Mouse (Mus musculus) heart, embryonic 12.5 days (tissue): ENCODE results near the gene Hsp90b1. TPM values are rescaled to one million over a fixed set of nuclear protein-coding genes. Genes with fewer than 3 reads are reported as not detected.

ENCODE experiments used
- microRNA-seq: library from miRNA; unstranded; fragments of <30 nt; microRNA quantifications from one replicate; pipeline ENCODE4, GENCODE M21; 2017
- polyA plus RNA-seq: library from polyadenylated mRNA; unstranded; fragments of >200 nt; fragmentation: Nextera tagmentation; extraction: Ambion mirVana; gene quantifications from 2 replicates; pipeline ENCODE4 v1.2.1, GENCODE M21; 2016

Hsp90b1 gene
- polyA plus RNA-seq, 1 experiment from 2014 or later: 574 TPM

Small RNA genes within 50 kb of the gene (microRNA-seq; reads per million reads assigned to microRNA genes)
- 2.6 reads per million, percentile 3 among the genes with 10 or more reads in this experiment for gene Gm25745

Other genes with a start within 250 kb of the Hsp90b1 start
- 1.5 TPM in 2 replicates for gene Syn3, start 206.6 kb downstream of the Hsp90b1 start, polyA plus RNA-seq
- 1.7 and 2.3 TPM in 2 replicates for gene Ttc41, start 302 bp upstream of the Hsp90b1 start, polyA plus RNA-seq
- not detected in 2 replicates for gene Gm49358, start 58.5 kb upstream of the Hsp90b1 start, polyA plus RNA-seq
- gene Nt5dc3, start 73.5 kb upstream of the Hsp90b1 start, polyA plus RNA-seq: 2.0 and 2.7 TPM in 2 replicates